Mouse (Mus musculus) cerebellum, postnatal 36 days (tissue): ENCODE results near the gene Anapc15-ps.
"Not testable (repeated sequence)": the region's sequence is repeated elsewhere in the genome, so short reads cannot be mapped to it uniquely, and the experiment has no call there.

Source experiments
- DNase-seq, 2 experiments: peaks; one replicate each; pipeline ENCODE4 v3.0.0; 2021 to 2022; ENCODE audit warnings: mixed read lengths in 2 of 2

Gene Anapc15-ps

GRCm38 (mm10) chr10:95667371-95668030 is 5.8 kb downstream of the Anapc15-ps start:
- DNase-seq = no peak

- DNase-seq = no peak
Measured at GRCm38 (mm10) chr10:95666791-95667190, 6.5 kb downstream of the Anapc15-ps start.

- DNase-seq = no peak
Measured at GRCm38 (mm10) chr10:95665426-95665990, 7.7 kb downstream of the Anapc15-ps start.

GRCm38 (mm10) chr10:95664613-95665012 is 8.6 kb downstream of the Anapc15-ps start:
- no peak for DNase-seq

GRCm38 (mm10) chr10:95660356-95660755 is 12.9 kb downstream of the Anapc15-ps start:
- DNase-seq = no peak

GRCm38 (mm10) chr10:95659471-95660150 is 13.6 kb downstream of the Anapc15-ps start:
- DNase-seq = no peak

- no peak for DNase-seq
Measured at GRCm38 (mm10) chr10:95658836-95659343, 14.4 kb downstream of the Anapc15-ps start.

- DNase-seq = no peak
Measured at GRCm38 (mm10) chr10:95656236-95657225, 16.7 kb downstream of the Anapc15-ps start.

- DNase-seq = no peak
Measured at GRCm38 (mm10) chr10:95652131-95652530, 21.1 kb downstream of the Anapc15-ps start.

GRCm38 (mm10) chr10:95648326-95648888 is 24.8 kb downstream of the Anapc15-ps start:
- DNase-seq = no peak

- DNase-seq = no peak
Measured at GRCm38 (mm10) chr10:95647128-95647527, 26.1 kb downstream of the Anapc15-ps start.

GRCm38 (mm10) chr10:95646576-95646975 is 26.7 kb downstream of the Anapc15-ps start:
- DNase-seq = no peak

GRCm38 (mm10) chr10:95643696-95644360 is 29.4 kb downstream of the Anapc15-ps start:
- no peak for DNase-seq

- DNase-seq = no peak
Measured at GRCm38 (mm10) chr10:95643042-95643441, 30.2 kb downstream of the Anapc15-ps start.

GRCm38 (mm10) chr10:95641335-95641734 is 31.9 kb downstream of the Anapc15-ps start:
- no peak for DNase-seq

- DNase-seq = no peak
Measured at GRCm38 (mm10) chr10:95639429-95639828, 33.8 kb downstream of the Anapc15-ps start.

GRCm38 (mm10) chr10:95634751-95635150 is 38.5 kb downstream of the Anapc15-ps start:
- DNase-seq = no peak

GRCm38 (mm10) chr10:95634261-95634660 is 39.0 kb downstream of the Anapc15-ps start:
- DNase-seq = no peak

GRCm38 (mm10) chr10:95631568-95631967 is 41.7 kb downstream of the Anapc15-ps start:
- DNase-seq = no peak

- no peak for DNase-seq
Measured at GRCm38 (mm10) chr10:95630726-95631345, 42.4 kb downstream of the Anapc15-ps start.

GRCm38 (mm10) chr10:95630166-95630565 is 43.1 kb downstream of the Anapc15-ps start:
- DNase-seq = not testable (repeated sequence)
